Mouse (Mus musculus): ENCODE results near the gene Lsg1.

DNA sequence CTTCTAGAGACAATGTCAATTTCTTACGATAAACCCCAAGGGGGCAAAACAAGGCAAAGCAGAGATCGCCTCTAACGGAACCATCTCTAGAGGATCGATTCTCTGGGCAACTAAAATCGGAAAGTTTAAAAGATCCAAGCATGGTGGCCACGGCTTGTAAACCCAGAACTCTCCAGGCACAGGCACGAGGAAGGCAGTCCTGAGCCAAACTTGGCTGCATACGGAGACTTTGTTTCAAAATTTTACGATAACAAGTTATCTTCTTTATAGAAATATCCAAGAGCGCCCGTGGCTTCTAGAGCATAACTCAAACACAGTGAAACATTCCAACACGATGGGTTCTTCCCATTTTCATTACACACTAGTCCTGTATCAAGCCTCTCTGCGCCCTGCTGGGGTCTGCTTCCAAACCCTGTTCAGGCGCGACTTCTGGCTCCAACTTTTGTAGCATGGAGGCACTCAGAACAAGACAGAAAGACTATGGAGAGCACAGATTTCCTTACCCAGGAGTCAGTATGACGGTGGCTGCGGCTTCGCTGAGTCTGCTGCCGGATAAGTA is 378 bp downstream of the Lsg1 start:
- TF ChIP-seq CTCF (IDR thresholded peaks at IDR 0.05; ENCODE audit: control insufficient read depth, insufficient read depth, insufficient replicate concordance, low read depth, low read length) (no peak), POLR2A (IDR thresholded peaks at IDR 0.05; ENCODE audit: control insufficient read depth, low read depth, low read length) (no peak)
